Mouse (Mus musculus): Measurements from ENCODE around the gene Slc30a1. TPM values are rescaled to one million over a fixed set of nuclear protein-coding genes. Genes with fewer than 3 reads are reported as not detected.

The Slc30a1 gene
- 3.6 and 4.2 TPM in 2 replicates for polyA plus RNA-seq (2016; fragmentation: Nextera tagmentation; extraction: Ambion mirVana)

DNA sequence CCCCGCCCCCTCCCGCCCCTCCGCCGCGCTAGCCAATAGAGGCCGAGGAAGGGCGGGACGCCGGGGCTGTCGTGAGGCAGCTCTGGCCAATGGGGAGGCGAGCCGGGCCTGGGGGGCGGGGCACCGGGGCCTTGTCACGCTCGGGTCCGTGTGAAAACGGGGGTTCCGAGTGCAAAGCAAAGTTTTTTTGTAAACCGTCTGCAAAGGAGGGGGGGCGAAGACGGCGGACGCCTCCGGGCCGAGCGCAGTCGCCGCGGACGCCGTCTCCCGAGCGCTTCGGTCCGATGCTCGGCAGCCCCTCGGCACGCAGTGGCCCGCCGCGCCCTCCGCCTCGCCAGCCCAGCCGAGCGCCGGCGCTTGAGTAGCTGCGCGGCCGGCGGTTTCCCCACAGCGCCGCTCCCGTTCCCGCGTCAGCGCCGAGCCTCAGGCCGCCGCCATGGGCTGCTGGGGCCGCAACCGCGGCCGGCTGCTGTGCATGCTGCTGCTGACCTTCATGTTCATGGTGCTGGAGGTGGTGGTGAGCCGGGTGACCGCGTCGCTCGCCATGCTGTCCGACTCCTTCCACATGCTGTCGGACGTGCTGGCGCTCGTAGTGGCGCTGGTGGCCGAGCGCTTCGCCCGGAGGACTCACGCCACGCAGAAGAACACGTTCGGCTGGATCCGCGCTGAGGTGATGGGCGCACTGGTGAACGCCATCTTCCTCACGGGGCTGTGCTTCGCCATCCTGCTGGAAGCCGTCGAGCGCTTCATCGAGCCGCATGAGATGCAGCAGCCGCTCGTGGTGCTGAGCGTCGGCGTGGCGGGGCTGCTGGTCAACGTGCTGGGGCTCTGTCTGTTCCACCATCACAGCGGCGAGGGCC is at the start of gene Slc30a1:
Slc30a1 (plus strand) TSS at position 197 of the 860 bp plus-strand sequence.
- WGBS, result under 1% methylated on average over 94 of the region's 104 CpGs
- ATAC-seq (ENCODE audit: low FRiP score, low read depth), result peak; percentile 98
- peaks cover 45% of the 10 kb centered on the region for H3K4me1 ChIP-seq
- no peaks in the 10 kb centered on the region for H3K9me3 ChIP-seq
- H3K4me3 ChIP-seq, result peak within 1 kb of the TSS; percentile 69
- peaks cover 13% of the 10 kb centered on the region for H3K36me3 ChIP-seq
- peak within 1 kb of the TSS; percentile 84 for H3K9ac ChIP-seq (replicated peaks)
- H3K27me3 ChIP-seq, result peaks cover 15% of the 10 kb centered on the region; the same call in 1 of the 2 replicates
- H3K27ac ChIP-seq (replicated peaks), result peak within 1 kb of the TSS; percentile 89
- H3K4me2 ChIP-seq (replicated peaks), result peak within 1 kb of the TSS; percentile 95

DNA sequence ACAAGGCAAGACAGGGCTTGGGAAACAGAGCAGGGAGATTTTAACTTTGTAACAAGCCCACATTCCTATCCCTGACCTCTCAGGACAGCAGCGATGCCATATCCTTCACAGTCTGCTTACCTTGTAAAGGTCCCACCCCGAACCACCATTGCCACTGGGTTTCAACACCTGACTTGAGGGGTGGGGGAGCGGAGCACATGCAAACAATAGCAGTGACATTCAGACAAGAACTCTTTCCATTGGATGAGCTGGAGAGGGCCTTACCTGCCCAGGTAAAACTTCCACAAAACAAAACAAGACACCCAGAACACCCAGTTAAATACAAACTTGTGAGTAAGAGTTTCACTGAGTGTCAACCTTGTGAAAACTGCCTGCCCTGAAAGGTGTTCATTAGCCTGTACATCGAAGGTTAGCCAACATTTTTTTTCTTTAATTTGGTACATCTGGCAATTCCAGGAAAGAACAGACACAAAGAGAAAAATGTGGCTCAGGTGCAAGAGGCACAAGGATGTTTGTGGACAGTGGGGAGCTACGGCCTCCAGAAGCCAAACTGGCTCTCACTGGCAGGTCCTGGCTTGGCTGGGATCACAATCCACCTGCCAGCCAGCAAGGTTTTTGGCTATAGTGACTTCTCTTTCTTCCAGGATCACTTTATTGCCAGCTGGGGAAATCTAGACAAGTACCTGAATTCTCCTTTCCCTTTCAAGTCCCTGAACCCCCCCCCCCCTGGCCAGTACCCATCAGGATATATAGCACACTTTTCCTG is 49.5 kb upstream of the Slc30a1 start:
- no peak for ATAC-seq (ENCODE audit: low FRiP score, low read depth)
- no peaks in the 10 kb centered on the region for H3K9me3 ChIP-seq
- no peak overlapping the region for H3K4me2 ChIP-seq (replicated peaks)
- H3K9ac ChIP-seq (replicated peaks), result no peak overlapping the region
- H3K27ac ChIP-seq (replicated peaks), result no peak overlapping the region
- H3K36me3 ChIP-seq, result no peaks in the 10 kb centered on the region
- H3K4me3 ChIP-seq, result no peak overlapping the region
- no peaks in the 10 kb centered on the region for H3K4me1 ChIP-seq
- 86% methylated on average over 5 of the region's 5 CpGs for WGBS
- H3K27me3 ChIP-seq, result no peaks in the 10 kb centered on the region

DNA sequence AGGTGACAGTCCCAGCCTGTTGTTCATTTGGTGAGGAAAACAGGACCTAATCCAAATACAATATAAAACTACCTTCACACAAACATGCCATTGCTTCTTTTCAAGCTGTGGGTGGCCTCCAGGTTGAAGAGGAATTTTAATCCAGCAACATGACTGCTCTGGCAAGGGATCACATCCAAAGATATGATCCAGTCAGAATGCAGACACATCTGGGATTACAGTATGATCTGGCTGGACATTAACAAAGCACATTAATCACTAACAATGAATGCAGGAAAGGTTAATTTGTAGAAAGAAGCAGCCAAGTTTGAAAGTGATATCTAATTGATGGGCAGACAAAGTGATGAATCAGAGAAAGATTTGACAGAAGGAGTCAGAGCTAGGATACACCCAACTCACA is 48.4 kb upstream of the Slc30a1 start:
- no peak overlapping the region for H3K4me2 ChIP-seq (replicated peaks)
- H3K36me3 ChIP-seq, result no peaks in the 10 kb centered on the region
- no peak for ATAC-seq (ENCODE audit: low FRiP score, low read depth)
- no peaks in the 10 kb centered on the region for H3K9me3 ChIP-seq
- no peak overlapping the region for H3K4me3 ChIP-seq
- no peak overlapping the region for H3K27ac ChIP-seq (replicated peaks)
- H3K9ac ChIP-seq (replicated peaks), result no peak overlapping the region
- H3K4me1 ChIP-seq, result no peaks in the 10 kb centered on the region
- H3K27me3 ChIP-seq, result no peaks in the 10 kb centered on the region

DNA sequence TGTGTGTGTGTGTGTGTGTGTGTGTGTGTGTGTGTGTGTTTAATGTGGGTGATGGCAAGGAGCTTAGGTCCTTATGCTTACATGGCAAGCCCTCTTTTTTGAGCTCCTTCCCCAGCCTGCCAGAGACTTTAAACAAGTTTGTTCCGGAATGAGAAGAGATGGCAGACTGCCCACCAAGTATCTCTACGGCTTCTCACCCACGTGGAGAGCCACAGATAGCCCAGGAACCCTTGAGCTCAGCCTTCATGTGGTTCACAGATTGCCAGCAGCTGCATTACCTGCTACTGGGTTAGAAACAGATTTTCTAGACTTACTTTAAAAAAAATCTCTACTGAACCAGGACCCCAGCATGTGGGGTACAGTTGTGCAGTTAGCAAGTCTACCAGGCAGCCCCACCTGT is 46.7 kb upstream of the Slc30a1 start:
- no peaks in the 10 kb centered on the region for H3K9me3 ChIP-seq
- no peak for ATAC-seq (ENCODE audit: low FRiP score, low read depth)
- H3K36me3 ChIP-seq, result no peaks in the 10 kb centered on the region
- H3K9ac ChIP-seq (replicated peaks), result no peak overlapping the region
- H3K4me1 ChIP-seq, result no peaks in the 10 kb centered on the region
- H3K4me3 ChIP-seq, result no peak overlapping the region
- H3K27ac ChIP-seq (replicated peaks), result no peak overlapping the region
- H3K27me3 ChIP-seq, result no peaks in the 10 kb centered on the region
- 95% methylated on average over 3 of the region's 3 CpGs for WGBS
- H3K4me2 ChIP-seq (replicated peaks), result no peak overlapping the region

DNA sequence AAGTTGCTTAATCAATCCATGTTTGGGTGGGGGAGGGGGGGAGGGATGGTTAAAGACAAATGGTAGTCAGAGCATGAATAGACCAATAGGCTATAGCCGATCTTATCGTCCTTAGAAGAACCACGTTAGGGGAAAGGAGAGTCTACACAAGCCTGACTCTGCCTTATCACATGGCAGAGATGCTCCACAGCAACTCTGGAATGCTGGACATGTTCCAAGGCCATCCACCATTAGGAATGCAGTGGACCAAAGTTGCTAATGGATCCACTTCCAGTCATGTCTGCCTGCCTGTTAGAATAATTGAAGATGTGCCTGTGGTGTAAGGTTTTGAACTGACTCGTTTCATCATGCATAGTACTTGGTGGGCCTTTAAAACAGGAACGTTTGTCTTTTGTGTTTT is 45.3 kb upstream of the Slc30a1 start:
- H3K4me2 ChIP-seq (replicated peaks), result no peak overlapping the region
- H3K4me1 ChIP-seq, result no peaks in the 10 kb centered on the region
- no peaks in the 10 kb centered on the region for H3K36me3 ChIP-seq
- no peak for ATAC-seq (ENCODE audit: low FRiP score, low read depth)
- 86% methylated on average over 5 of the region's 5 CpGs for WGBS
- no peaks in the 10 kb centered on the region for H3K27me3 ChIP-seq
- H3K9ac ChIP-seq (replicated peaks), result no peak overlapping the region
- H3K9me3 ChIP-seq, result no peaks in the 10 kb centered on the region
- H3K27ac ChIP-seq (replicated peaks), result no peak overlapping the region
- no peak overlapping the region for H3K4me3 ChIP-seq

DNA sequence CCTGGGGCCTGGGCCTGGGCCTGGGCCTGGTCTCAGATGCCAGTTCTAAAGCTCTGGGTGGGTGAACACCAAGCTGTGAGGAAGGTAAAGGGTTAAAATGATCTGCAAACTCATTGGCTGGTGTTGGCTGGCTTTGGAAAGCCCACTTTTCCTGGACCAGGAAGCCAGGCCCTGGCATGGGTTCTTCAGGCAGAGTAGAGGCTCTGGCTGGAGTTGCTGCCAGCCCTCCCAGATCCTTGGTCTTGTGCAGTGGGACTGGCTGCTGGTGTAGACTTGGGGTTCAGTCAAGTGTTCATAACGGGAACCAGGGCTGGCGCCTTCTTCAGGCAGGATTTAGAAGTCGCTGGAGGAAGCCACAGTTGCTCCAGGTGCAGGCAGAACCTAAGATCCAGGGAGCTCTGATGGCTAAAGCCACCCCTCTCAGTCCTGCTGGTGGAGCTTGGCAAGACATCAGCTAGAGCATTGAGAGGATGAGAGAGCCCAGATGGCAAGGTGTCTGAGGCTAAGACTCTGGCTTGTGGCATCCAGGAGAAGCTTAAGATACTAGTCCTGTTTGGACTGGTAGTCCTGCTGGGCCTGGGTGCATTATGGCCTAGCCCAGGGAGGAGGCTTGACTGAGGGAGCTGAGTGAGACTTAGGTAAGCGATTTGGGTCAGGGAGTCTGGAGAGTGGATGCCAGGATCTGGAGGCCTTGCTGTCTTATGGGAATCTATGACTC is 42.6 kb upstream of the Slc30a1 start:
- Histone ChIP-seq H3K9ac (replicated peaks) (no peak overlapping the region), H3K4me3 (no peak overlapping the region), H3K36me3 (no peaks in the 10 kb centered on the region), H3K27me3 (0 out of 2 replicates have a peak, but pooled peaks cover under 1% of the 10 kb centered on the region), H3K9me3 (no peaks in the 10 kb centered on the region), H3K4me2 (replicated peaks) (no peak overlapping the region), H3K27ac (replicated peaks) (no peak overlapping the region), H3K4me1 (no peaks in the 10 kb centered on the region)
- 73% methylated on average over 4 of the region's 4 CpGs for WGBS
- ATAC-seq (ENCODE audit: low FRiP score, low read depth), result no peak

DNA sequence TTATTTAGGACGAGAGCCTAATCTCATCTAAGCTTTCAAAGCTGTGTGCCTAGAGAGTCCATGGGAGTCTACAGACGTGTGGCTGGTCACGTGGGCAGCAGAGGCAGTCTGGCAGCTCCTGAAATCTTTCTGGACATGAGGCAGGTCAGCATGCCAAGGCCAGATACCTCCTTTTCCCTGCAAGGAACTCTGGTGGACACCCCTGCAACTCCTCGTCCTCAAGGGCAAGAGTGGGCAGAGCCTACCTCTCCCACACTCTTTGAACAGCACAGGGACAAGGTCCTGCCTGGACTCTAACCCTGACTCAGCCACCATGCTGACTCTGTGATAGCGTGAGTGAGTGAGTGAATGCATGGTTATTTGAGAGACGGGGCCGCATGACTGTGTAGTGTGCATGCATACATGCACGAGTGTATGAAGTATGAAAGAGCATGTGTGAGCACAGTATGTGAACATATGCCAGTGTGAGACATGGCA is 42.0 kb upstream of the Slc30a1 start:
- H3K27me3 ChIP-seq, result 0 out of 2 replicates have a peak, but pooled peaks cover 3% of the 10 kb centered on the region
- H3K36me3 ChIP-seq, result no peaks in the 10 kb centered on the region
- no peak overlapping the region for H3K9ac ChIP-seq (replicated peaks)
- no peak for ATAC-seq (ENCODE audit: low FRiP score, low read depth)
- no peaks in the 10 kb centered on the region for H3K9me3 ChIP-seq
- 82% methylated on average over 8 of the region's 8 CpGs for WGBS
- no peaks in the 10 kb centered on the region for H3K4me1 ChIP-seq
- no peak overlapping the region for H3K27ac ChIP-seq (replicated peaks)
- no peak overlapping the region for H3K4me3 ChIP-seq
- H3K4me2 ChIP-seq (replicated peaks), result no peak overlapping the region

DNA sequence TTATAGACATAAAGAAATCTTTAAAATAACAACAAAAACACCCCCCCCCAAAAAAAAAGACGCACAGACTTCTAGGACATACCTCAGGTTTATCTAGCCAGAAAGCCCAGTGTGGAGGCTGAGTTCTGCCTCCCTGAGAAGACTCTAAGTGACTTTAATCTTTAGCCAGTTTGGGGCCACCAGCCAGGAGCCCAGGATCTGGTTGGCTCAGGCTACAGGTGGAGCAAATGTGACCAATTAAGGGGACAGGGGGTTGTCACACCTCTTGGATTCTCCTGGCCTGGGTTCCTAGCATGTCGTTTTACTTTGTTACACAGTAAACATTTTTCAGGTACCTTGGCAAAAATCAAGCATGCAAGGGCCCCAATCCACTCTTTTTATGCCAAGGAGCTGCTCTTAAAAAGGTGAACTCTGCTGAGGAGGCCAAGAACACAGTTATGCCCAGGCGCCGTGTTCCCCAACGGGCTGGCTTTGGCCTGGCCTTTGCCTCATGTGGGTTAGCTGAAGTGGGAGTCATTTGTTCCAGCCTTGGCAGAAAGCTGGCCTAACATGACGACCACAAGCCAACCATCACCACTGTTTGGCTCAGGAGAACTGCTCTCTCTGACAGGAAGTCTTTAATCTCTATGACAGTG is 34.4 kb upstream of the Slc30a1 start:
- Histone ChIP-seq H3K27ac (replicated peaks) (no peak overlapping the region), H3K9ac (replicated peaks) (no peak overlapping the region), H3K4me3 (no peak overlapping the region), H3K9me3 (no peaks in the 10 kb centered on the region), H3K4me2 (replicated peaks) (no peak overlapping the region), H3K4me1 (no peaks in the 10 kb centered on the region), H3K27me3 (0 out of 2 replicates have a peak, but pooled peaks cover 3% of the 10 kb centered on the region), H3K36me3 (no peaks in the 10 kb centered on the region)
- 83% methylated on average over 6 of the region's 6 CpGs for WGBS
- no peak for ATAC-seq (ENCODE audit: low FRiP score, low read depth)

DNA sequence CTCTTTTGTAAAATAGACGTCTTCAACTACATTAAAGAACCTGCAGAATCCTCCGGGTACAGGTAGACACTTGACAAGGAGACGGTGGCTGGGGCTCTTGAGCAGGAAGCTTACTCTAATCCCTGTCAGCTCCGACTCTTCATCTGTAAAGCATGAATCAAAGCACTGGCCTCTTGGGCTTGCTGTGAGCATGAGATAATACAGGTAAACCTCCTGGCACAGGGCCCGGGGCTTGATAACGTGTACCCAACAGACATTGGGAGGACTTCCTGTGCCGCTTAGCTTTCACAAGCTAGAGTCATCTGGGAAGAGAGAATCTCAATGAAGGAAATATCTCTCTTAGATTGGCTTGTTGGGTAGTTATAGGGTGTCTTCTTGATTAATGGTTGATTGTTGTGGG is 31.6 kb upstream of the Slc30a1 start:
- Histone ChIP-seq H3K27me3 (no peaks in the 10 kb centered on the region), H3K9ac (replicated peaks) (no peak overlapping the region), H3K4me1 (no peaks in the 10 kb centered on the region), H3K4me2 (replicated peaks) (no peak overlapping the region), H3K27ac (replicated peaks) (no peak overlapping the region), H3K4me3 (no peak overlapping the region), H3K36me3 (no peaks in the 10 kb centered on the region), H3K9me3 (no peaks in the 10 kb centered on the region)
- no peak for ATAC-seq (ENCODE audit: low FRiP score, low read depth)
- 94% methylated on average over 7 of the region's 7 CpGs for WGBS

DNA sequence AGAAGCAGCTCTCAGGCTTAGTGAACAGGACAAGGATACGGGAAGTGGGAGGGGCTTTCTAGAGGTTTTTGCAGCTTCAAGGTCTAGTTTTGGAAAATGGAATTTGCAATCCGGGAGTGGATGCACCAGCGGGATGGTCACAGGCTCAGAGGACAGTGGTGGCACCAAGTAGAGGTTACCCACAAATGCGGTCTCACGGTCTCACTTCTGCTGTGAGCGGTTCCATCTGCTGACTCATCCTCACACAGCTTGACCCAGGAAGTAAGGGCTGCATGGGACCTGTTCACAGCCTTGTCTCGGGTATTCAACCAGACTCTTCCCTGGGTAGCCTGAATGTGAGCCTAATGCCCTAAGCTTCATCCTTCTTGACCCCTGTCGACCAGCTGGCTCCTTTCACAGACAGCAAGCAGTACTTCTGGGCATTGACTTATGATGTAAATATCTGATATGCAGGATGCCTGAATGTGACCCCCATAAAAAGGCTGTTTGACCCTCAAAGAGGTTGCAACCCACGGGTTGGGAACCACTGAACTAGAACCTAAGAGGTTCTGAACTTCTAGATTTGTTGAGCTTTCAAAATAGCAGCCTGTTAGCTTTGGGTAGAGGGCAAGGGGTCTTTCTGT is 30.8 kb upstream of the Slc30a1 start:
- no peak for ATAC-seq (ENCODE audit: low FRiP score, low read depth)
- WGBS, result 80% methylated on average over 9 of the region's 9 CpGs
- no peak overlapping the region for H3K4me2 ChIP-seq (replicated peaks)
- H3K9ac ChIP-seq (replicated peaks), result no peak overlapping the region
- H3K36me3 ChIP-seq, result no peaks in the 10 kb centered on the region
- H3K27me3 ChIP-seq, result no peaks in the 10 kb centered on the region
- H3K27ac ChIP-seq (replicated peaks), result no peak overlapping the region
- H3K4me3 ChIP-seq, result no peak overlapping the region
- H3K4me1 ChIP-seq, result no peaks in the 10 kb centered on the region
- H3K9me3 ChIP-seq, result no peaks in the 10 kb centered on the region

DNA sequence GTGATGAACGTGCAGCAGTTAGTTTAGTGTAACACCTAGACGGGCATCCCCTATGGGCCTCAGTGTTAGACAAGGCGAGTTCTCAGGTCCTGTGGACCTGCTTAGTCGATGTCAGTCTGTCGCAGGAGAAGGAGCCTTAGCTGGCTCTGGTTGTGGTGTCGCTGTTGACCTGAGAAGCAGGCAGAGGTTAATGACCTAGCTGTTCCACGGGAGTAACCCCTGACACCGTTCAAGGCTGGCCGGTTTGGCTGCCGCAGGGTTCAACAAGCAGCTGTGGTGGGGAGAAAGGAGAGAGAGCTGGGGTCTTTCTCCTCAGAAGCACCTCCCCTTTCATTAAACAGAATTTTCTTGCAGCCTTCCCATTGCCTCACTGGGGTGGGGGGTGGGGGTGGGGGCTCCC is 28.9 kb upstream of the Slc30a1 start:
- H3K9me3 ChIP-seq, result no peaks in the 10 kb centered on the region
- no peaks in the 10 kb centered on the region for H3K36me3 ChIP-seq
- no peaks in the 10 kb centered on the region for H3K4me1 ChIP-seq
- H3K27ac ChIP-seq (replicated peaks), result no peak overlapping the region
- 79% methylated on average over 10 of the region's 10 CpGs for WGBS
- ATAC-seq (ENCODE audit: low FRiP score, low read depth), result no peak
- no peak overlapping the region for H3K4me3 ChIP-seq
- H3K9ac ChIP-seq (replicated peaks), result no peak overlapping the region
- no peak overlapping the region for H3K4me2 ChIP-seq (replicated peaks)
- H3K27me3 ChIP-seq, result no peaks in the 10 kb centered on the region
